In genomic region chr15:85625666-85626279, GRCm38 (mm10) we compare ENCODE assay signal across 10 mouse cellular contexts. TPM values are rescaled to one million over a fixed set of nuclear protein-coding genes. Genes with fewer than 3 reads are reported as not detected.
DNase-seq lines count a peak whose midpoint lies in the region; ATAC-seq lines count a peak whose summit lies in the region.
"Had no signal": no experiment of that assay in that cellular context is flagged by ENCODE, and none has a peak within 500 bp of the region (broad histone marks: within the 10 kb centered on the region; RNA-seq: fewer than 3 reads in every experiment).

No protein-coding gene starts in this region.

- no peak for ATAC-seq in activated CD4-positive, CD25-positive, alpha-beta regulatory T cell, adult 4 months

- peaks cover 18% of the 10 kb centered on the region for H3K4me1 ChIP-seq in embryonic facial prominence, embryonic 10.5 days

- peaks cover 7% of the 10 kb centered on the region; the same call in 1 of the 2 replicates for H3K9me3 ChIP-seq in embryonic facial prominence, embryonic 10.5 days

- H3K27ac ChIP-seq in embryonic facial prominence, embryonic 10.5 days (replicated peaks), result peak overlapping the region; percentile 83

- H3K4me3 ChIP-seq in embryonic facial prominence, embryonic 10.5 days, result peak overlapping the region; percentile 59

- 3% methylated on average over 68 of the region's 68 CpGs for WGBS in embryonic facial prominence, embryonic 10.5 days

- peaks cover 100% of the 10 kb centered on the region for H3K27me3 ChIP-seq in embryonic facial prominence, embryonic 10.5 days (replicated peaks; ENCODE audit: low read depth, poor library complexity, severe bottlenecking)

- peak; percentile 63 for DNase-seq in gastrocnemius, postnatal 10 days
- DNase-seq in gastrocnemius, adult 18-20 months (ENCODE audit: low spot score), result no peak
- peak; percentile 70 for DNase-seq in embryonic facial prominence, embryonic 10.5 days (ENCODE audit: low spot score)
- DNase-seq in heart, postnatal 10 days, result peak; percentile 73 to 80
- DNase-seq in kidney, postnatal 4 days, result peak; percentile 68 to 79
- peak; percentile 53 to 70 for DNase-seq in lung, adult 18-20 months
- peak; percentile 64 for DNase-seq in retina, embryonic 14.5 days (ENCODE audit: low spot score)

- no peaks in the 10 kb centered on the region for H3K36me3 ChIP-seq in embryonic facial prominence, embryonic 10.5 days (replicated peaks)

- intact Hi-C loops in heart, postnatal 10 days (cut with DNase I), result no loop called here

RNA-seq across cellular contexts. Expression of gene Wnt7b, which starts 43.5 kb away (rescaled TPM):
- under 1 TPM; 0.07 to 0.16 TPM for total RNA-seq in gastrocnemius, postnatal 10 days (2021)
- under 1 TPM in 1 of 2 experiments, not detected in 1; 0.07 TPM for total RNA-seq in gastrocnemius, adult 18-20 months (2021)
- 22.0 and 29.5 TPM in 2 replicates for polyA plus RNA-seq in embryonic facial prominence, embryonic 10.5 days (2016; fragmentation: Nextera tagmentation; extraction: Ambion mirVana)
- total RNA-seq in heart, postnatal 10 days (2021), result under 1 TPM; 0.22 to 0.25 TPM
- not detected for polyA plus RNA-seq in activated CD4-positive, CD25-positive, alpha-beta regulatory T cell, adult 4 months (2017; shearing (Covaris generic))
- total RNA-seq: CH12.LX; hematopoietic stem cell, adult 5-6 weeks had no signal
